Mouse (Mus musculus) liver, embryonic 16.5 days (tissue): Measurements from ENCODE around the gene Dydc1. TPM values are rescaled to one million over a fixed set of nuclear protein-coding genes. Genes with fewer than 3 reads are reported as not detected.
"Not testable (repeated sequence)": the region's sequence is repeated elsewhere in the genome, so short reads cannot be mapped to it uniquely, and the experiment has no call there.

Source experiments
- ATAC-seq: fragments of 200-750 bp; cut with Nextera tagmentation; 2 replicates; pipeline ENCODE4 v1.8.0; 2017; ENCODE audit warnings: low read depth, mild to moderate bottlenecking, moderate number of reproducible peaks, moderate library complexity
- H3K27ac ChIP-seq: fragments of 300-500 bp; sonication (generic); 2 replicates; pipeline ENCODE4 v1.5.1; 2014; ENCODE audit warnings: mild to moderate bottlenecking, low read length
- H3K27me3 ChIP-seq: fragments of 300-500 bp; sonication (generic); 2 replicates; pipeline ENCODE4 v1.6.1; 2014; ENCODE audit warnings: low read depth, low read length, mixed read lengths; ENCODE audit not compliant: control insufficient read depth, insufficient read depth
- H3K36me3 ChIP-seq: fragments of 300-500 bp; sonication (generic); 2 replicates; pipeline ENCODE4 v1.6.1; 2014; ENCODE audit warnings: mild to moderate bottlenecking; ENCODE audit not compliant: control insufficient read depth, insufficient read depth
- H3K4me1 ChIP-seq: fragments of 300-500 bp; sonication (generic); 2 replicates; pipeline ENCODE4 v1.6.1; 2014; ENCODE audit warnings: low read depth, low read length, mixed read lengths; ENCODE audit not compliant: control insufficient read depth
- H3K4me2 ChIP-seq: fragments of 300-500 bp; sonication (generic); 2 replicates; pipeline ENCODE4 v1.6.1; 2014; ENCODE audit warnings: low read depth, low read length, mixed read lengths
- H3K4me3 ChIP-seq: fragments of 300-500 bp; sonication (generic); 2 replicates; pipeline ENCODE4 v1.5.1; 2014; ENCODE audit warnings: low read depth, mild to moderate bottlenecking, low read length
- H3K9ac ChIP-seq: fragments of 300-500 bp; sonication (generic); 2 replicates; pipeline ENCODE4 v1.6.1; 2014; ENCODE audit warnings: low read depth, low read length
- H3K9me3 ChIP-seq: fragments of 300-500 bp; sonication (generic); replicated peaks from 2 replicates; pipeline ENCODE4 v1.6.1; 2016; ENCODE audit warnings: low read length; ENCODE audit not compliant: control insufficient read depth
- WGBS: fragments of 180-500 bp; shearing (Covaris S2); extraction: QIAGEN DNeasy Blood & Tissue Kit; methylation state at CpG from one replicate; pipeline ENCODE4 v1.1.7; 2014; ENCODE audit not compliant: insufficient replicate concordance; 5-methylcytosine and 5-hydroxymethylcytosine counted together
- polyA plus RNA-seq: library from polyadenylated mRNA; unstranded; fragments of >200 nt; fragmentation: Nextera tagmentation; extraction: Ambion mirVana; gene quantifications from 2 replicates; pipeline ENCODE4 v1.2.1, GENCODE M21; 2015

The Dydc1 gene
- polyA plus RNA-seq, 1 experiment from 2014 or later = not detected

DNA sequence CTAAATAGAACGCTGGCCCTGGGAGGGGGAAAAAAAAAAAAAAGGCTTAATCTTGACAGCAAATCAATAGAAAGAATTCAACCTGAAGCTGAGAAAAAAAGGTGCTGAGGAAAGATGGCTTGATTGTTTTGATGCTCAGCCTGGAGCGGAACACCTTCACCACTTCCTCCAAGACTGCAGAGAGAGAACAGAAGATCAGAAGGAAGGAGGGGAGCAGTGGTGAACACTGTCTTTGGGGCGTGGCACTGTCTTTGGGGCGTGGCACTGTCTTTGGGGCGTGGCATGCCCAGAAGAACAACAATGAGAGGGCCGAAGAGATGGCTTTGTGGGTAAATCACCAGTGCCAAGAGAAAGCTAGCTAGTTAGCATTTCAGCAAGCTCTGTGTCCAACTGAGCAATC lies 22.2 kb upstream of the Dydc1 start:
- H3K9me3 ChIP-seq = no peaks in the 10 kb centered on the region
- no peak overlapping the region for H3K4me2 ChIP-seq
- no peaks in the 10 kb centered on the region for H3K4me1 ChIP-seq
- ATAC-seq = no peak
- H3K27ac ChIP-seq = no peak overlapping the region
- H3K4me3 ChIP-seq = no peak overlapping the region
- WGBS = 38% methylated on average over 6 of the region's 6 CpGs
- no peaks in the 10 kb centered on the region for H3K36me3 ChIP-seq
- no peak overlapping the region for H3K9ac ChIP-seq
- H3K27me3 ChIP-seq = no peaks in the 10 kb centered on the region

DNA sequence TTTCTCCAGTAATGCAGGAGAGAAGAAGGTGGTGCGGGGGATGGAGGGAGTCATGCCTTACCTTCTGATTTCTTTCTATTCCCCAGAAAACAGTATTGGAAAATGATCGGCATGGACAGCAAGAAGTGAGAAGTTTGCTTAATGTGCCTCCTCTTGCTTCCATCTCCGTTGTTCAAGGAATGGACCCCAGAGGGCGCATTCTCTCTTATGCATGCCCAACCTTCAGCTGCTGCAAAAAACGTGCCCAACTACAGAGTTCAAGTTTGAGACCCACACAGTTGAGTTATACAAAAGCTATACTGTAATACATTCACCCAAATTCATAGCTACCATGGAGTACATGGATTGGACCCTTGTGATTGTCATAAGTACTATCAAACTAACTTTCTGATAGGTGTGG lies 20.2 kb upstream of the Dydc1 start:
- 55% methylated on average over 5 of the region's 5 CpGs for WGBS
- no peaks in the 10 kb centered on the region for H3K4me1 ChIP-seq

DNA sequence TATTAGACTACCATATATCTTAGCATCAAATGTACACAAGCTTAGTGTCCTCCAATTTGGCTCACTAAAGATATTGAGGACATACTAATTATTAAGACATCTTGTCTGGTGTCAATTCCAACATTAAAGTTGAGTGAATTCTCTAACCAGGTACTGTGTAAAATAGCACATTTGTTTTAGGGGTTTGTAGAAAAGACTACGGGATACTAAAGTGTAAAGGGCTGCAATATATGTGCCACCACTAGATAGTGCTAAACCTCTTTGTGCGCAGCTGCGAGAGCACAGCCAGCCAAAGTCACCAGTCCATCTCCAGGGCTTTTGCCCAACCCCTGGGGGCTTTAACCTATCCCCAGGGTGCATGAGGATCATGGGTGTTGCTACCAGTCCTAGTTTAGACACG lies 19.5 kb upstream of the Dydc1 start:
- H3K4me3 ChIP-seq, H3K27ac ChIP-seq, H3K36me3 ChIP-seq, H3K27me3 ChIP-seq, H3K9me3 ChIP-seq, H3K9ac ChIP-seq, H3K4me1 ChIP-seq, H3K4me2 ChIP-seq, ATAC-seq: not testable (repeated sequence)
- WGBS = 46% methylated on average over 3 of the region's 4 CpGs

More for the DNA sequence above, 20.2 kb upstream of the Dydc1 start:
- no peak overlapping the region for H3K4me3 ChIP-seq
- no peak overlapping the region for H3K9ac ChIP-seq
- H3K27ac ChIP-seq = no peak overlapping the region
- H3K27me3 ChIP-seq = no peaks in the 10 kb centered on the region
- no peak for ATAC-seq
- H3K36me3 ChIP-seq = no peaks in the 10 kb centered on the region
- no peaks in the 10 kb centered on the region for H3K9me3 ChIP-seq
- H3K4me2 ChIP-seq = no peak overlapping the region

DNA sequence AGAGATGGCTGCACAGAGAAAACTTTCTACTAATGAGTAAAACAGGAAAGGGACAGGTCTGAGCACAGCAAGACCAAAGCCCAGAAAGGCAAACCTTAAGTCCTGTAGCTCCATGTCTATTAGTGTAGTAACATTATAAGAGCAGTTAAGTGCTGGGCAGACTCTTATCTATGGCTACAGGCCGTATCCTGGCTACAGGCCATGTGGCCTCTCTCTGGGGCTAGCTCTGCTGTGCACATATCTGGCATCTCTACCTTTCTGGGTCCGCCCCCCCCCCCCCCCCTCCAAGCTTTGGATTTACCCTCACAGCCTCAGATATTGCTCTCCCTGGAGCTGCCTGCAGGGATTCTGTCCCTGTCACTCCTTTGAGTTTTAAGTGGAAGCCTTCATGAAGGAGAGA lies 7.5 kb upstream of the Dydc1 start:
- Histone ChIP-seq H3K4me1 (no peaks in the 10 kb centered on the region), H3K27me3 (no peaks in the 10 kb centered on the region), H3K36me3 (no peaks in the 10 kb centered on the region), H3K4me3 (no peak overlapping the region), H3K9me3 (no peaks in the 10 kb centered on the region), H3K4me2 (no peak overlapping the region), H3K9ac (no peak overlapping the region), H3K27ac (no peak overlapping the region)
- WGBS = 18% methylated on average over 1 of the region's 2 CpGs
- ATAC-seq = peak; percentile 92

DNA sequence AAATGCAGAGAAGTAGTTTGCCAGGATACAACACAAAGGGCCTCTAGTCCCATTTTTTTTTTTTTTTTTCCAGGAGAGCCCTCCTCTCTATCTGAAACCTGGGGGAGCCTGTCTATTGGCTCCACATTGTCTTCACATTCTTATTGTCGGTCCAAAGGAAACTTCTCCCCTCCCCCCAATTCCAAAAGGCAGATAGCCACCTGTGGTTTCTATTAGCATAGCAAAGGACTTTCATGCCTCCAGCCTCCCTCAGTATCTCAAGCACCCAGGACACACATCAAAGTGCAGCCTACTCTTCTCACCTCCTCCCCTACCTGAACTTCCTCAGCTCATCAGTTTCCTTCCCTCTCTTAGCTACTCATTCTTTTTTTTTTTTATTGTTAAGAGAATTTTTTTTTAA lies 6.3 kb upstream of the Dydc1 start:
- Histone ChIP-seq H3K36me3 (no peaks in the 10 kb centered on the region), H3K27me3 (no peaks in the 10 kb centered on the region), H3K4me1 (no peaks in the 10 kb centered on the region), H3K9me3 (no peaks in the 10 kb centered on the region), H3K9ac (no peak overlapping the region), H3K4me3 (no peak overlapping the region), H3K27ac (no peak overlapping the region), H3K4me2 (no peak overlapping the region)
- 19% methylated on average over 1 of the region's 1 CpGs for WGBS
- no peak for ATAC-seq

DNA sequence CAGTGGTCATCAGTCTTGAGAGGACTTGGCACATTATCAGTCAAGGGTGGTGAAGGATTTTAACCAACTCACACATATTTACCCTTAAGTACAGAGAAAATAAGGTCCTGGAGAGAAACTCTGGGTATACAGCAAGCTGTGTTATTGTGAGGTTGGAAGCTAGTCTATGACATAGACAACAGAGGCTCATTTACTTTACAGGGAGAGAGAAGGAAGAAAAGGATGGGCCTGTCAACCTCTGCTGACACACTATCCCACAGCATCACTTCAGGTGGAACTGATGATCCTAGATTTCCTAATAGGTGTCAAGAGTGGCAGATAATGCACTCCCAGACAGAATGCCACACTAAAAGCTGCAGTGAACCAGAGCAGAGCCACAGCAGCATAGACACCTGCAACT lies 3.6 kb upstream of the Dydc1 start, which contains the start of gene Dydc2:
Dydc2 (minus strand) TSS at position 101 of the 400 bp plus-strand sequence.
- no peak within 1 kb of the TSS for H3K27ac ChIP-seq
- no peaks in the 10 kb centered on the region for H3K9me3 ChIP-seq
- peaks cover 2% of the 10 kb centered on the region; the same call in 1 of the 2 replicates for H3K27me3 ChIP-seq
- H3K9ac ChIP-seq = no peak within 1 kb of the TSS
- H3K36me3 ChIP-seq = no peaks in the 10 kb centered on the region
- H3K4me1 ChIP-seq = no peaks in the 10 kb centered on the region; the same call in 1 of the 2 replicates
- no peak within 1 kb of the TSS for H3K4me3 ChIP-seq
- H3K4me2 ChIP-seq = no peak within 1 kb of the TSS
- ATAC-seq = no peak

DNA sequence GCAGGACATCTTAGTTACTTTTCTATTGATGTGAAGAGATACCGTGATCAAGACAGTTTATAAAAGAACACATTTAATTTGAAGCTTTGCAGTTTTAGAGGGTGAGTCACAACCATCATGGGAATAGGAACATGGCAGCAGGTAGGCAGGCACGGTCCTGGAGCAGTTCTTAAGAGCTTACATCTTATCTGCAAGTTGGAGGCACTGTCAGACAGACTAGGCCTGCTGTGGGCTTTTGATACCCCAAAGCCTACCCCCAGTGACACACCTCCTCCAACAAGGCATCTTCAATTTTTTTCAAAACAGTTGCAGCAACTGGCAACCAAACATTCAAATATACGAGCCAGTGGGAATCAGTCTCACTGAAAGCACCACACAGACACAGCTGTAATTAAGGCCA lies 2.4 kb upstream of the Dydc1 start:
- WGBS = 46% methylated on average over 3 of the region's 3 CpGs
- H3K27me3 ChIP-seq = peaks cover 2% of the 10 kb centered on the region; the same call in 1 of the 2 replicates
- H3K36me3 ChIP-seq = no peaks in the 10 kb centered on the region
- H3K4me2 ChIP-seq = no peak overlapping the region
- H3K9ac ChIP-seq = no peak overlapping the region
- H3K4me3 ChIP-seq = no peak overlapping the region
- 0 out of 2 replicates have a peak, but pooled peaks have one; percentile 45 for ATAC-seq
- no peak overlapping the region for H3K27ac ChIP-seq
- no peaks in the 10 kb centered on the region for H3K9me3 ChIP-seq
- no peaks in the 10 kb centered on the region; the same call in 1 of the 2 replicates for H3K4me1 ChIP-seq

DNA sequence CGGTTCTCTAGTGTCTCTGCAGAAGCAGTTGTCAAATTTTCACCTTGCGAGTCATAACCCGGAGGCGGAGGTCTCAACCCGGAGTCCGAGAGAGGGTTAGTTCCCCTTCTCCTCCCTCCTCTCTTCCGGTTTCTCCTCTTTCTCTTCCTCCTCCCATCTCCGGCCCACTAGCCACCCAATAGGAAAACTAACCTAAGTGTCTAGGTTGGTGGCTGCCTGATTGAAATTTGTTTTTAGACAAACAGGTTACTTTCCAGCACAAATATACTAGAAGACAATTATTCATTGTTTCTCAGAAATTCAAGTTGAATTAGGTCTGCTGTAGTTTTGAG lies 199 bp downstream of the Dydc1 start:
- ATAC-seq = no peak
- Histone ChIP-seq H3K9me3 (no peaks in the 10 kb centered on the region), H3K4me1 (no peaks in the 10 kb centered on the region; the same call in 1 of the 2 replicates), H3K4me3 (peak overlapping the region; percentile 41), H3K27ac (no peak overlapping the region), H3K27me3 (peaks cover 2% of the 10 kb centered on the region; the same call in 1 of the 2 replicates), H3K4me2 (peak overlapping the region; percentile 55), H3K9ac (no peak overlapping the region), H3K36me3 (no peaks in the 10 kb centered on the region)
- 2% methylated on average over 8 of the region's 8 CpGs for WGBS

DNA sequence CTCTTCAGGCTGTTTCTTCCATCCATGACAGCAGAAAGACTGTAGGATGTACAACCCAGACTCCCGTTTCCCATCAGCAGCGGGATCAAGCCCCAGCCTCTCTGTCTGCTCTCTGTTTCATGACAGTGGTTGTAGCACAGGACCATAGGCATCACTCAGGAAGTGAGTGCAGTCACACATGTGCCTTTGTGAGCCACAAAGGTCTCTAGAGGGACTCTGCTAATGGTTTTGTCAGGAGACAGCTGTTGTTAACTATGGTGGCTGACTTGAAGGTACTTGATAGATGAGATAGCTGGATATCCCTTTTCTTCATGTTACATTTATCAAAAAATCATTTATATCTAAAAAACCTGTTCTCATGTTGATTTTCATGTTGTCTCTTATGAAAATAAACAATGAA lies 9.7 kb downstream of the Dydc1 start:
- ATAC-seq = no peak
- Histone ChIP-seq H3K4me3 (no peak overlapping the region), H3K4me1 (no peaks in the 10 kb centered on the region), H3K36me3 (no peaks in the 10 kb centered on the region), H3K27me3 (no peaks in the 10 kb centered on the region), H3K4me2 (no peak overlapping the region), H3K9ac (no peak overlapping the region), H3K27ac (no peak overlapping the region), H3K9me3 (no peaks in the 10 kb centered on the region)
- 61% methylated on average over 2 of the region's 2 CpGs for WGBS
